Mouse (Mus musculus): ENCODE measurements around the gene Pheta2.
A peak's percentile ranks its signal among the peaks of the same experiment; 100 is the strongest.
"Not testable (repeated sequence)": the region's sequence is repeated elsewhere in the genome, so short reads cannot be mapped to it uniquely, and the experiment has no call there.

The Pheta2 gene

GRCm38 (mm10) chr15:82343368-82344287 is 4.9 kb downstream of the Pheta2 start:
- no peak for DNase-seq (ENCODE audit: low read depth)

GRCm38 (mm10) chr15:82344971-82345370 is 6.2 kb downstream of the Pheta2 start:
- no peak for DNase-seq (ENCODE audit: low read depth)

- peak; percentile 97 for DNase-seq (ENCODE audit: low read depth)
These were observed 7.2 kb downstream of the Pheta2 start for GRCm38 (mm10) chr15:82345820-82346470.

DNA sequence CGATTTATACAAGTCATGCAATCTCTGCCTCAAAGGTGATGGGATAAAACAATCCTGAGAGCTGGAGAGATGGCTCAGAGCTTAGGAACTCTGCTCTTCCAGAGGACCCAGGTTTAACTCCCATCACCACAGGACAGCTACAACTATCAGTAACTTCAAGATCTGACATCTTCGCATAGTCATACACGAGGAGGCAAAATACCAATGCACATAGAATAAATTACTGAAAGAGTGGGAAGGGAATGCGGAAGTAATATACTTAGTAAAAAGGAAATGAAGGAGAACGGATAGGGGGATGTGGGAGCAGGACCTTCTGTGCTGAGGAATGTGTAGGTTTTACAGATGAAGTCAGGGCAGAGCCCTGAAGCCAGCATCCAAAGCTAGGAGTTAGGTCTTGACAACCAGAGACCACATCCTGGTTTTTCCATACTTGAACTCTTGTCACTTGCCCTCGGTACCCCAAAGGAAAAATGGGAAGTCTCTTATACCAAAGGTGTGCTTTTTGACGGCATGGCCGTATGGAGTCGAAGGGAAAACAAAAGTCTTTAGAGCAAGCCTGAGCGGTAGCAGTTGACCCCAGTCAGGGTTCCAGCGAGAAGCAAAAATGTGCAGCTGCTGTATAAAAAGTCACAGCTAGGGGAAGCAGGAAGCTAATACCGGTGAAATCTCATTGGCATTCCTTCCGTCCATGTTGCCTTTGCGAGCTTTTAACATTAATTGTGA is 8.0 kb downstream of the Pheta2 start:
- no peak for DNase-seq (ENCODE audit: low read depth)

- DNase-seq (ENCODE audit: low read depth): no peak
These were observed 8.5 kb downstream of the Pheta2 start for GRCm38 (mm10) chr15:82347303-82347676.

GRCm38 (mm10) chr15:82347852-82348251 is 9.1 kb downstream of the Pheta2 start:
- DNase-seq (ENCODE audit: low read depth): no peak

DNA sequence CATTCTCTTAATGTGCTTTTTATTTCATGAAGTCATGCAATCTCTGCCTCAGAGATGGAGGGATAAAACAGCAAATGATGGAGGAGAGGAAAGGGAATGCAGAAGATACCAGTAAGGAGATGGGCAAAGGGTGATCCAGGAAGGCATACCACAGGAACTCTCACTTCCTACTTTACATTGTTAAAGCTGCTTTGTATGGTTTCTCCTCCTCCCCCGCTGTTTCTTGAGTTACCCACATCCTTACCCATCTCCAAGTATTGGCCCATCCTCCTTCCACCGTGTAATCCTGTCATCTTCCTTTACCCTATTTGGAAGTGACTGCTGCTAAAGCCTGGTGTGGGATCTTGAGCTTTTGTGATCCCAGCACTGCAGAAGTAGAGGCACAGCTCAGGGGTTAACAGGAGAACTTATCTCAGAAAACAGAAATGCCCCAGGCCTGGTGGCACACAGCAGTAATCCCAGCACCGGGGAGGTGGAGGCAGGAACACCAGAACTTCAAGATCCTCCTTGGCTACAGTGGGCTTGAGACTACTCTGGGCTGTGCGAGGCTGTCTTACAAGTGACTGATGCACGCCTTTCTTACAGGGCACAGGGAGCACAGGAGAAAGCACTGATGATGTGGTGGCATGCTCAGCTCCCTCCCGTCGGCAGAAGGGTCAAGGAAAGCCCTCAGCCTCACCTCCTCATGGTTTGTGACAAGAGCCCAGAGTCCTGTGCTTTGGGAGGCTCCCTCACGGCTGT is 9.7 kb downstream of the Pheta2 start:
- no peak for DNase-seq (ENCODE audit: low read depth)

DNA sequence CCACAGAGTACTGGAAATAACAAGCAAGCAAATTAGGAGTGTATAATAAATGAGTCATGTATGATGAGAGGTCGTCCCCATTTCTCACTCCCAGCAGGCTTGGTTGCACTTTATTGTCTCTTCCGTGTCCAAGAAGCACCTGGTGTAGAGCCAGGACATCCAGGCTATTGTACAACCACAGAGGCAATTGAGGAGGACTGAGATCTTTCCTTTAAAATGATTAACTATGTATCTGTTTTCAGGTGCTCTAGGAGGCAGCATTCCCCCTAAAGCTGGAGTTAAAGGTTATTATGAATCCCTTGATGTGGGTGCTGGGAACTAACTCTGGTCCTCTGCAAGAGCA is 10.2 kb downstream of the Pheta2 start:
- DNase-seq (ENCODE audit: low read depth): no peak

DNA sequence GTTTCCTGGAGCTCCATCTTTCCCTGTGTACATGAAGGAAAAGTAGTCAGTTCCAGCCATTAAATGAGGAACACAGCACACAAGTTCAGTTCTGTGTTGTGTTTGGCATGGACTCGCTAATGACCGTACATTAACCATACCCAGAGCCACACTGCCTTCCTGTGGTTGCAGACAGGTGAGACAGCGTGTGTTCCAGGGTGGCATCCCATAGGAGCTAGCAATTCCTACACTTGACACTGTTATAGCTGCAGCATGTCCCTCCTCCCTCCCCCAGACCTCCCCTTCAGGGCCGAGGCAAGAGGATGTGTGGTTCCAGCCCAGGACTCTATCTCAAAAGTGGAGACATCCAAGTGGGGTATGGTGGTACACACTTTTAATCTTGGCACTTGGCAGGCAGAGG is 11.6 kb downstream of the Pheta2 start:
- DNase-seq (ENCODE audit: low read depth): no peak

DNA sequence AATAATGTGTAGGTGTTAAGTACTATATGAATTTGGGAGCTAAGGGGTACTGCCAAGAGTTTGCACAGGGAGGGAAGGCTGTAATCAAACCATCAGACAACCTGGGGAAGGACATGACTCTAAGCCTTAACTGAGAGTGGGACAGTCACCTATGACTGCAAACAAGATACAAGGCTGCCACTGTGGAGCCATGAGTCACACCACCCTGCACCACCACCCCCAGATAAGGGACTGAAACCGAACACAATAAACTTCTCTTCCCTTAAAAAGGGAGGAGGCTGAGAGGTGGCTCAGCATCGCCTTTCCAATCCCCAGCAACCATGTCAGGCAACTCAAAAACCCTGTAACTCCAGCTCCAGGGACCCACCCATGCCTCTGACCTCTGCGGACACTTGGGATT is 12.7 kb downstream of the Pheta2 start:
- no peak for DNase-seq (ENCODE audit: low read depth)

GRCm38 (mm10) chr15:82353078-82353744 is 14.5 kb downstream of the Pheta2 start:
- DNase-seq (ENCODE audit: low read depth): no peak

DNA sequence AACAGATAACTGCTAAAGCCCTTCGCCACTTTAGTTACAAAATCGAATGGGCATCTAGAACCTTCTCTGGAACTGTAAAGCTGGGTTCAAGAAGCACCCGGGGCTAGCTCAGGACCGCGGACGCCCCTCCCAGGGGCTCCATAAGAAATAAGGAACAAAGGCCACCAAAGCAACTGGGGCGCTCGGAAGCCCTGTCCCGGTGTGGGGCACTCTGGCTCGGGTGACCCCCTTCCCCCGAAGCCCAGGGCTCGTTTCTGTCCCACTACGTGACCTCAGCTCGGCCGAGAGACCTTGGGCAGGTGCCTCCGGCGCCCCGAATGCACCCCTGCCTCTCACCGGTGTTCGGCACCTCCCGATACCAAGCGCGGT is 15.0 kb downstream of the Pheta2 start:
- no peak for DNase-seq (ENCODE audit: low read depth)

DNA sequence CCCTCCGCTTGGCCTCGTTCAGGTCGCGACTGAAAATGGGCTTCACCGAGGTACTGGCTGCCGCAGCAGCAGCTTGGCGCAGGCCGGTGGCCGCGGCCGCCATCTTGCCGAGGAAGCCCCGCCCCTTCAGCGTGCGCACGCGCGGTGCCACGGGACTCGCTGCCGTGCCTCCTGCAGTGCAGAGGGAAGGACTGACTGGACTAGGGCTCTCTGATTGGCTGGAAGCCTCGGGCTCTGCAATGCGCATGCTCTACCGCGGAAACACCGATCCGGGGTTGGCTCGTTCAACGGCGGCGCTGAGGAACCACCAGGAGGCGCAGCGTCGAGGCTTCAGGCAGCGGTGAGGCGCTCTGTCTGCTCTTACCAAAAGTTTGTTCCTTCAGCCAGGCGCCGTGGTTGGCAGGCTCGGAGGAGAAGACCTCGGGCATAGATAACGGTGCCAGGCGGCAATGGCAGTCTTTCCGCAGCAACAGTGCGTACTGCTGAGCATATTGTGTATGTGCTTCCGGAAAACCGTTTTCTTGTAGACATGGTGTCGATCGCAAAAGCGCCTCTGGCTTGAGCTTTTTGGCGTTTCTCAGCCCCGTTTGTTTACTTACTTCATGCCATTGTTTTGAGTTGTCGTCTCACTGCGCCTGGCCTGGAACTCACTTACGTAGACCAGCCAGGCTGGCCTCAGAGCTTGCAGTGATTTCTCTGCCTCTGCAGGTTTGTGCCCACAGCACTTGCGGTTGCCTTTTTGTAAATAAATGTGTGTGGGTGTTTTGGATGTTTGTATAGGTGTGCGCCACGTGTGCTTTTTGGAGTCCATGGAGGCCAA is 15.6 kb downstream of the Pheta2 start, which contains the start of gene Ndufa6:
Ndufa6 (minus strand) TSS at position 197 of the 820 bp plus-strand sequence.
- DNase-seq (ENCODE audit: low read depth): peak; percentile 94

DNA sequence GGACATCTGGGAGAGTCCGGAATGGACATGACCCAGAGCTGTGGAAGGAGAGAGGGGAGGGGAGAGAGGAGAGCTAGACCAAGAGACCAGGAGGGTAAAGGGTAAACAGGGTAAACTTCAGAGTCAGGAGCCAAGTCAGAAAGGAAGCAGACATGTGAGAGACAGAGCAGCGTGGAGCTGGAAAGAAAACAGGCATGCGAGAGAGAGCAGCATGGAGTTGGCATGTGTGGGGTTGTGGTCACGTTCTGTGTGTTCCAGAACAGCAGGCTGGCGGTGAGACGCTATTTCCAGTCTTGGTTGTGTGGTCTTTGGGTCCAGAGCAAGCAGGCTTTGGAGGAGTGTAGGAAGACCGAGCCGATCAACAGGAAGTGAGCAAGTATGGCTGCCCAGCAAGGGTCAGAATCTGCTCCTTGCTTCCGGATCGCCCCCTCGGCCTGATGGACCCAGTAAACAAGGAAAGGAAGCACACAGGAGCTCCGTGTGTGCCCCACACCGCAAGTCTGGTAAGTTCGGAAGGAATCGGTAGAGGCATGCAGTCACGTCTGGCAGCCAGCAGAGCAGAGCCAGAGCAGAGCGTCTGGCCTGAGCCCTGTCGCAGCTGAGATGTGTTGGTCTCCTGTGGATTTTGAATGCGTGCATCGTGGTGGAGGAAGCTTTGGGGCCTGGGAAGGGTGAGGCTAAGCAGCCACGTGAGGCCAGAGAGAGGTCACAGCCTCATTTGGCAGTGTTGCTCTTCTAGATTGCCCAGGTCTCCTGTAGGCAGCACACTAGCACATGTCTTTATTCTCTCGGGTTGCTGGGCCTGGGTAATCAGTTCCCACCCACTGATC is 19.9 kb downstream of the Pheta2 start:
- DNase-seq (ENCODE audit: low read depth): no peak

DNA sequence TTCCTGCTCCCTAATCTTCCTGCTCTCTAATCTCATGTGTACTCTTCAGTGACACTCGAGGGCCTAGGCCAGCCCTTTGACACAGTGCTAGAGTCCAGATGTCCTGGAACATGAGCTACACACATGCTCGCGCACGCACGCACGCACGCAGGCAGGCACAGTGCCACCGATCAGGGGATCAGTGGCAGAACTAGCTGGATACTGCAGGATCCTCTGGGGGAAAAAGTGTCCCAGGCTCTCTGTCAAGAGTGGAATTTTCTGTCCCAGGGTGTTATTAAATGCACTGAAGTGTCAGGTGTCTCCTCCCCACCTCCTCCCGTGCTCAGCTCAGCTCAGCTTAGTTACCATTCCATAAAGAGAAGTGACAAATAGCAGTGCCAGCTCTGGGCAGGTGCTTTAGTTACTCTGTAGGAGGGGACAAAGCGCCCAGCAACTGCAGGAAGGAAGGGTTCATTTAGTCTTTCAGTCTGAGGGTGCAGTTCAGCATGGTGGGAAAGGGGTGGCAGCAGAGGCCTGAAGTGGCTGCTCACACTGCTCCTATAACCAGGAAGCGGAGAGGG is 22.8 kb downstream of the Pheta2 start:
- DNase-seq (ENCODE audit: low read depth): no peak

GRCm38 (mm10) chr15:82362234-82362633 is 23.5 kb downstream of the Pheta2 start:
- DNase-seq (ENCODE audit: low read depth): no peak

DNA sequence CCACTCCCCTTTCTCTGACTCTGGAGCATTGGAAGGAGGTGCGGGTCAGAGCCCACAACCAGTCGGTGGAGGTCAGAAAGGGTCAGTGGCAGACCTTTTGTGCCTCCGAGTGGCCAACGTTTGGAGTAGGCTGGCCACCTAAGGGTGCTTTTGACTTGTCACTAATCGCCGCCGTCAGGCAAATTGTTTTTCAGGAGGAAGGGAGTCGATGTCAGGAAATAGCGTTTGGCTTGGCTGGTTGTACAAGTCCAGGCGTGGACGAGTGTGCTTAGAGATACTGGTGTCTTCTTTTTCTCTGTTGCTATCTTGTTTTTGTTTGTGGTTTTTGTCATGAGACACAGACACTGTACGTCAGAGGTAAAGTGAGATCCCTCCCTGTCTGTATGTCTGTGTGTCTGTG is 25.1 kb downstream of the Pheta2 start:
- DNase-seq (ENCODE audit: low read depth): not testable (repeated sequence)

GRCm38 (mm10) chr15:82364561-82364960 is 25.8 kb downstream of the Pheta2 start:
- DNase-seq (ENCODE audit: low read depth): not testable (repeated sequence)

DNA sequence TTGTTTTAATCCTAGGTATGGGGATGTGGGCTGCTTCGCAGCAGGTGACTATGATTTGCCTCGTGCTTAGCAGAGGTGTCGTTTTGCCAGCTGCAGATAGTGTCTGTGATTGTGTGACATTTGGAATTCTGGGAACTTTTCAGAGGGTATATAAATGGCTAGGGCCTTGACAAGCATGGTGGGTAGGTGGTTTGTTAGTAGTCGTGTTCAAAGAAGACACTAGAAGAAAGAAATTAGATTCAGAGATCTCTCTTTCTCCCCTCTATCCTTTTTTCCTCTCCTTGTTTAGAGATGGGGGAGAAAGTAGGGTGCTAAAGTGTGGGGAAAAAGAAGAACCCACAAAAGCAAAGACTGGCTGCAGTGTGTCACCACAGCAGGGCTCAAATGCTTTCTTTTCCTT is 29.4 kb downstream of the Pheta2 start:
- no peak for DNase-seq (ENCODE audit: low read depth)
